Mouse (Mus musculus): ENCODE measurements around the gene Cdh22. TPM values are rescaled to one million over a fixed set of nuclear protein-coding genes. Genes with fewer than 3 reads are reported as not detected.
A peak's percentile ranks its signal among the peaks of the same experiment; 100 is the strongest.

Cdh22 gene
- polyA plus RNA-seq, 1 experiment: 0.19 TPM

GRCm38 (mm10) chr2:165157900-165158299, 76.8 kb downstream of the Cdh22 start:
- no peak for DNase-seq
- no peaks in the 10 kb centered on the region for H3K4me1 ChIP-seq (ENCODE audit: control insufficient read depth, insufficient read depth, low read length)
- 75% methylated on average over 11 of the region's 11 CpGs for WGBS
- H3K27ac ChIP-seq (ENCODE audit: insufficient read depth, low read depth, low read length): no peak overlapping the region
- H3K4me3 ChIP-seq (ENCODE audit: insufficient read depth, low read depth, low read length): no peak overlapping the region
- H3K36me3 ChIP-seq (ENCODE audit: control insufficient read depth, insufficient read depth, low read length): no peaks in the 10 kb centered on the region
- no peaks in the 10 kb centered on the region for H3K27me3 ChIP-seq (replicated peaks; ENCODE audit: control insufficient read depth, insufficient read depth, low read length)
- TF ChIP-seq CTCF (conservative IDR thresholded peaks at IDR 0.05; ENCODE audit: insufficient read depth, insufficient read length, low read depth, low read length) (no peak), POLR2A (IDR thresholded peaks at IDR 0.05; ENCODE audit: low read depth, low read length) (no peak)

DNA sequence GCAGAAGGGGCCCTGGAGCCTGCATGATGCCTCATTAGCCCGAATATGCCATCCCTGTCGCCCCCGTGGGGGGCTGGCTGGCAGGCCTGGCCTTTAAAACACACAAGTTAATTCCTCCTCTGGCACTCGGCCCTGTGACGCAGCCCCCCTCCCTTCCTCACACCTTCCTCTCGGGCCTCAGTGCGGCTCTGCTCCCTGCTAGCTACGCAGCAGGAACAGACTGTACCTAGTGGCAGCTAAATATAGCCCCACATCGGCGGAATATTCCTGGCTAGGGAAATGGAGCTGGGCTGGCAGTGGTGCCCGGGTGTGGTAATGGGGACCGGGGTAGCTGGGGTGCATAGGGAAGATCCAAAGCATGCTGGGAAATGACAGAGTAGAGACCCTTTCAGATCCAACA, 81.6 kb downstream of the Cdh22 start:
- Histone ChIP-seq H3K4me1 (ENCODE audit: control insufficient read depth, insufficient read depth, low read length) (no peaks in the 10 kb centered on the region), H3K27ac (ENCODE audit: insufficient read depth, low read depth, low read length) (no peak overlapping the region), H3K36me3 (ENCODE audit: control insufficient read depth, insufficient read depth, low read length) (no peaks in the 10 kb centered on the region), H3K27me3 (replicated peaks; ENCODE audit: control insufficient read depth, insufficient read depth, low read length) (no peaks in the 10 kb centered on the region), H3K4me3 (ENCODE audit: insufficient read depth, low read depth, low read length) (no peak overlapping the region)
- TF ChIP-seq POLR2A (IDR thresholded peaks at IDR 0.05; ENCODE audit: low read depth, low read length): no peak
- no peak for TF ChIP-seq CTCF (conservative IDR thresholded peaks at IDR 0.05; ENCODE audit: insufficient read depth, insufficient read length, low read depth, low read length)
- WGBS: 41% methylated on average over 12 of the region's 12 CpGs
- no peak for DNase-seq

DNA sequence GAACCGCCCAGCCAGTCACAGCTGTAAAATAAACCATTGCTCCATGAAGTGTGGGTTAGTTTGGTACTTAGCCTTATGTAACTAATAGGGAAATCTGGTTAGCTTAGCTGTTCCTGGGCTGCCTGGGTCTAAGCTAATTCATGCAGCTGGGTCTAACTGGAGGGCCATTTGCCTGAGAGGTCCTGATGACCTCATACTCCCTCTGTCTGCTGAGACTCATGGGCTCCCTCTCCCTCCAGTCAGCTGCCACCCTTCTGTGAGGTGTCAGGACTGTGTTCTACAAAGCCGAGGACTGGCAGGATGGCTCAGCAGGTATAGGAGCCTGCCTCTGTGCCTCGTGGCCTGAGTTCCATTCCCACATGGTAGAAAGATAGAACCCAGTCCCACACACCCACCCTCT, 84.9 kb downstream of the Cdh22 start:
- H3K4me3 ChIP-seq (ENCODE audit: insufficient read depth, low read depth, low read length): no peak overlapping the region
- no peaks in the 10 kb centered on the region for H3K27me3 ChIP-seq (replicated peaks; ENCODE audit: control insufficient read depth, insufficient read depth, low read length)
- no peaks in the 10 kb centered on the region for H3K4me1 ChIP-seq (ENCODE audit: control insufficient read depth, insufficient read depth, low read length)
- 58% methylated on average over 3 of the region's 3 CpGs for WGBS
- no peaks in the 10 kb centered on the region for H3K36me3 ChIP-seq (ENCODE audit: control insufficient read depth, insufficient read depth, low read length)
- no peak overlapping the region for H3K27ac ChIP-seq (ENCODE audit: insufficient read depth, low read depth, low read length)
- TF ChIP-seq POLR2A (IDR thresholded peaks at IDR 0.05; ENCODE audit: low read depth, low read length) (no peak), CTCF (conservative IDR thresholded peaks at IDR 0.05; ENCODE audit: insufficient read depth, insufficient read length, low read depth, low read length) (no peak)
- DNase-seq: no peak

GRCm38 (mm10) chr2:165145821-165146220, 88.8 kb downstream of the Cdh22 start:
- Histone ChIP-seq H3K4me1 (ENCODE audit: control insufficient read depth, insufficient read depth, low read length) (no peaks in the 10 kb centered on the region), H3K4me3 (ENCODE audit: insufficient read depth, low read depth, low read length) (no peak overlapping the region), H3K27me3 (replicated peaks; ENCODE audit: control insufficient read depth, insufficient read depth, low read length) (no peaks in the 10 kb centered on the region), H3K27ac (ENCODE audit: insufficient read depth, low read depth, low read length) (no peak overlapping the region), H3K36me3 (ENCODE audit: control insufficient read depth, insufficient read depth, low read length) (no peaks in the 10 kb centered on the region)
- no peak for TF ChIP-seq POLR2A (IDR thresholded peaks at IDR 0.05; ENCODE audit: low read depth, low read length)
- TF ChIP-seq CTCF (conservative IDR thresholded peaks at IDR 0.05; ENCODE audit: insufficient read depth, insufficient read length, low read depth, low read length): no peak
- 71% methylated on average over 13 of the region's 13 CpGs for WGBS
- DNase-seq: no peak

- H3K27ac ChIP-seq (ENCODE audit: insufficient read depth, low read depth, low read length): no peak overlapping the region
- no peaks in the 10 kb centered on the region for H3K36me3 ChIP-seq (ENCODE audit: control insufficient read depth, insufficient read depth, low read length)
- 40% methylated on average over 14 of the region's 14 CpGs for WGBS
- no peaks in the 10 kb centered on the region for H3K27me3 ChIP-seq (replicated peaks; ENCODE audit: control insufficient read depth, insufficient read depth, low read length)
- no peak for DNase-seq
- H3K4me1 ChIP-seq (ENCODE audit: control insufficient read depth, insufficient read depth, low read length): no peaks in the 10 kb centered on the region
- TF ChIP-seq CTCF (conservative IDR thresholded peaks at IDR 0.05; ENCODE audit: insufficient read depth, insufficient read length, low read depth, low read length): no peak
- no peak for TF ChIP-seq POLR2A (IDR thresholded peaks at IDR 0.05; ENCODE audit: low read depth, low read length)
- no peak overlapping the region for H3K4me3 ChIP-seq (ENCODE audit: insufficient read depth, low read depth, low read length)
These were observed 91.2 kb downstream of the Cdh22 start for GRCm38 (mm10) chr2:165143487-165143886.

- Histone ChIP-seq H3K4me1 (ENCODE audit: control insufficient read depth, insufficient read depth, low read length) (no peaks in the 10 kb centered on the region), H3K27ac (ENCODE audit: insufficient read depth, low read depth, low read length) (no peak overlapping the region), H3K27me3 (replicated peaks; ENCODE audit: control insufficient read depth, insufficient read depth, low read length) (no peaks in the 10 kb centered on the region), H3K36me3 (ENCODE audit: control insufficient read depth, insufficient read depth, low read length) (no peaks in the 10 kb centered on the region), H3K4me3 (ENCODE audit: insufficient read depth, low read depth, low read length) (no peak overlapping the region)
- TF ChIP-seq CTCF (conservative IDR thresholded peaks at IDR 0.05; ENCODE audit: insufficient read depth, insufficient read length, low read depth, low read length) (no peak), POLR2A (IDR thresholded peaks at IDR 0.05; ENCODE audit: low read depth, low read length) (no peak)
- 51% methylated on average over 16 of the region's 16 CpGs for WGBS
- DNase-seq: no peak
These were observed 98.6 kb downstream of the Cdh22 start for GRCm38 (mm10) chr2:165136049-165136448.

DNA sequence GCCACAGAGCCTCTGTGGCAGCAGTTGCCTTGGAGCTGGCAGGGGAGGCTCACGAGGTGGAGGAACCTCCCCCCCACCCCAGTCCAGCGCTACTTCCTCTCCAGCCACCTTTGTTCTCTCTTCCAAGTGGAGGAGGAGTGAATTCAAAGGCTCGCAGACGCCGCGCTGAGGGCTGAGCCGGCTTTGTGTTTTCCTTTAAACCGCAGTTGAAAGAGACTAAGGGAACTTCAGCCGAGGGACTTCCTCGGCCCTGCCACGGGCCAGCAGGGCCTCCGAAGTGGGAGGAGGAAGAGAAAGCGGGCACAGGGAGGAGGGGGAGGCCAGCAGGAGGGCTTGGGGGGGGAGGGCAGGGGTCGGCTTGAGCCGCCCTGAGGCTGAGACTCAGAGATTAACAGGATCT, 101.1 kb downstream of the Cdh22 start:
- Histone ChIP-seq H3K36me3 (ENCODE audit: control insufficient read depth, insufficient read depth, low read length) (no peaks in the 10 kb centered on the region), H3K27me3 (replicated peaks; ENCODE audit: control insufficient read depth, insufficient read depth, low read length) (no peaks in the 10 kb centered on the region), H3K27ac (ENCODE audit: insufficient read depth, low read depth, low read length) (no peak overlapping the region), H3K4me3 (ENCODE audit: insufficient read depth, low read depth, low read length) (no peak overlapping the region), H3K4me1 (ENCODE audit: control insufficient read depth, insufficient read depth, low read length) (no peaks in the 10 kb centered on the region)
- DNase-seq: peak; percentile 11
- no peak for TF ChIP-seq CTCF (conservative IDR thresholded peaks at IDR 0.05; ENCODE audit: insufficient read depth, insufficient read length, low read depth, low read length)
- TF ChIP-seq POLR2A (IDR thresholded peaks at IDR 0.05; ENCODE audit: low read depth, low read length): no peak
- 3% methylated on average over 14 of the region's 15 CpGs for whole genome bisulfite sequencing

DNA sequence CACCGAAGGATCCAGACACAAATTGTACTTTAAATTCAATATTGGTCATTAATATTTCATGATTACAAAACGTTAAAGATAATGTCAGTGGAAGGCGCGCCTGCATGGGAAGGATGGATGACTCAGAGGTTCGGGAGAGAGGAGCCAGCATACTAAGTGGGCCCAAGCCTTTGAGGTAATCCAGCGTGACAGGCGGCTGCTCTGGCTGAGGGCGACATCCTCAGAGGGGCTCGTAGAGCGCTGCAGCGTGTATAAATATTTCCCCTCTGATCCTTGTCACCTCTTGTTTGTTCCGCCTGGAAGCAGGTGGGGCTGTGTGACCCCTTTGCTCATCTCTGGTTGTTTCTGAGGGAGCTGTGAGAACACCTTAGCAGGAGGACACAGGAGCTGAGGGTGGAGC, 103.2 kb downstream of the Cdh22 start:
- no peak for DNase-seq
- H3K27me3 ChIP-seq (replicated peaks; ENCODE audit: control insufficient read depth, insufficient read depth, low read length): no peaks in the 10 kb centered on the region
- WGBS: 33% methylated on average over 12 of the region's 12 CpGs
- no peak overlapping the region for H3K4me3 ChIP-seq (ENCODE audit: insufficient read depth, low read depth, low read length)
- no peaks in the 10 kb centered on the region for H3K4me1 ChIP-seq (ENCODE audit: control insufficient read depth, insufficient read depth, low read length)
- H3K36me3 ChIP-seq (ENCODE audit: control insufficient read depth, insufficient read depth, low read length): no peaks in the 10 kb centered on the region
- TF ChIP-seq CTCF (conservative IDR thresholded peaks at IDR 0.05; ENCODE audit: insufficient read depth, insufficient read length, low read depth, low read length): no peak
- TF ChIP-seq POLR2A (IDR thresholded peaks at IDR 0.05; ENCODE audit: low read depth, low read length): no peak
- H3K27ac ChIP-seq (ENCODE audit: insufficient read depth, low read depth, low read length): no peak overlapping the region

Measured in kidney, adult 2 months (tissue).